Comparison of ENCODE assay signal across 9 mouse cellular contexts in genomic region chr5:30423572-30424244, GRCm38 (mm10). TPM values are rescaled to one million over a fixed set of nuclear protein-coding genes. Genes with fewer than 3 reads are reported as not detected.
DNase-seq lines count a peak whose midpoint lies in the region; ATAC-seq lines count a peak whose summit lies in the region.
"Had no signal": no experiment of that assay in that cellular context is flagged by ENCODE, and none has a peak within 500 bp of the region (broad histone marks: within the 10 kb centered on the region; RNA-seq: fewer than 3 reads in every experiment).

No protein-coding gene starts in this region.

- 42% methylated on average over 8 of the region's 8 CpGs for WGBS in forebrain, embryonic 10.5 days
- WGBS in forebrain, embryonic 12.5 days: 34% methylated on average over 8 of the region's 8 CpGs
- 14% methylated on average over 8 of the region's 8 CpGs for WGBS in kidney, embryonic 15.5 days

- H3K4me1 ChIP-seq in forebrain, embryonic 10.5 days: 0 out of 2 replicates have a peak, but pooled peaks cover 7% of the 10 kb centered on the region
- H3K4me1 ChIP-seq in forebrain, embryonic 12.5 days: no peaks in the 10 kb centered on the region
- H3K4me1 ChIP-seq in kidney, embryonic 15.5 days: peaks cover 4% of the 10 kb centered on the region; the same call in 1 of the 2 replicates

- no peak overlapping the region for H3K27ac ChIP-seq in forebrain, embryonic 10.5 days
- no peak overlapping the region for H3K27ac ChIP-seq in forebrain, embryonic 12.5 days
- H3K27ac ChIP-seq in kidney, embryonic 15.5 days: no peak overlapping the region
- H3K27ac ChIP-seq: macrophage had no signal

- no peak for ATAC-seq in forebrain, embryonic 12.5 days (ENCODE audit: low FRiP score)
- ATAC-seq in granulocyte monocyte progenitor cell, adult 5-6 weeks (replicated peaks; ENCODE audit: poor library complexity, severe bottlenecking): peak; percentile 46
- ATAC-seq in kidney, embryonic 15.5 days (replicated peaks; ENCODE audit: low FRiP score): 0 out of 2 replicates have a peak, but pooled peaks have one; percentile 54

- H3K36me3 ChIP-seq in forebrain, embryonic 10.5 days (replicated peaks): no peaks in the 10 kb centered on the region
- no peaks in the 10 kb centered on the region for H3K36me3 ChIP-seq in forebrain, embryonic 12.5 days (replicated peaks)
- no peaks in the 10 kb centered on the region for H3K36me3 ChIP-seq in kidney, embryonic 15.5 days
- H3K36me3 ChIP-seq in splenic B cell, adult 2 months (ENCODE audit: control insufficient read depth, insufficient read depth, low read length, poor library complexity, severe bottlenecking): no peaks in the 10 kb centered on the region

- H3K9ac ChIP-seq in forebrain, embryonic 12.5 days: no peak overlapping the region
- H3K9ac ChIP-seq in kidney, embryonic 15.5 days: no peak overlapping the region

- H3K4me3 ChIP-seq in forebrain, embryonic 10.5 days: no peak overlapping the region
- no peak overlapping the region for H3K4me3 ChIP-seq in forebrain, embryonic 12.5 days (replicated peaks)
- no peak overlapping the region for H3K4me3 ChIP-seq in kidney, embryonic 15.5 days (replicated peaks)

- DNase-seq in forebrain, embryonic 10.5 days (ENCODE audit: extremely low spot score, low spot score): peak; percentile 51
- peak; percentile 28 for DNase-seq in MEL-GATA-1-ER (ENCODE audit: extremely low read depth, low read depth)
- peak; percentile 38 for DNase-seq in cerebellum, adult 9-10 months
- DNase-seq in lung, postnatal 25 days (ENCODE audit: low spot score): peak; percentile 23
- peak; percentile 35 for DNase-seq in splenic B cell, adult 2 months (ENCODE audit: low read depth, low spot score)

- H3K27me3 ChIP-seq in forebrain, embryonic 10.5 days (ENCODE audit: poor library complexity, severe bottlenecking): no peaks in the 10 kb centered on the region
- H3K27me3 ChIP-seq in forebrain, embryonic 12.5 days: no peaks in the 10 kb centered on the region
- no peaks in the 10 kb centered on the region for H3K27me3 ChIP-seq in kidney, embryonic 15.5 days
- H3K27me3 ChIP-seq in splenic B cell, adult 2 months (ENCODE audit: control insufficient read depth, insufficient read depth, low read length, poor library complexity, severe bottlenecking): no peaks in the 10 kb centered on the region

- H3K4me2 ChIP-seq in forebrain, embryonic 12.5 days: no peak overlapping the region
- peak overlapping the region; percentile 32 for H3K4me2 ChIP-seq in kidney, embryonic 15.5 days

- no peaks in the 10 kb centered on the region for H3K9me3 ChIP-seq in forebrain, embryonic 10.5 days
- H3K9me3 ChIP-seq in forebrain, embryonic 12.5 days: no peaks in the 10 kb centered on the region
- no peaks in the 10 kb centered on the region for H3K9me3 ChIP-seq in kidney, embryonic 15.5 days (replicated peaks)

RNA-seq across cellular contexts. Expression of gene Otof, which starts 38.0 kb away (rescaled TPM):
- 0.06 and 0.12 TPM in 2 replicates for polyA plus RNA-seq in forebrain, embryonic 10.5 days (2016; fragmentation: Nextera tagmentation; extraction: Ambion mirVana)
- polyA plus RNA-seq in forebrain, embryonic 12.5 days (2016; fragmentation: Nextera tagmentation; extraction: Ambion mirVana): 0.19 and 0.23 TPM in 2 replicates
- total RNA-seq in granulocyte monocyte progenitor cell, adult 5-6 weeks (2014; fragmentation: Nextera tagmentation): not detected in 2 replicates
- not detected in 2 replicates for total RNA-seq in granulocyte monocyte progenitor cell, adult 5-6 weeks (2017)
- polyA plus RNA-seq in kidney, embryonic 15.5 days (2015; fragmentation: Nextera tagmentation; extraction: Ambion mirVana): 0.09 and 0.17 TPM in 2 replicates
- polyA plus RNA-seq: macrophage had no signal

RNA-seq across cellular contexts. Expression of gene 1700001C02Rik, which starts 42.1 kb away (rescaled TPM):
- not detected in 2 replicates for polyA plus RNA-seq in forebrain, embryonic 10.5 days (2016; fragmentation: Nextera tagmentation; extraction: Ambion mirVana)
- polyA plus RNA-seq in forebrain, embryonic 12.5 days (2016; fragmentation: Nextera tagmentation; extraction: Ambion mirVana): not detected in 2 replicates
- total RNA-seq in granulocyte monocyte progenitor cell, adult 5-6 weeks (2014; fragmentation: Nextera tagmentation): not detected in 2 replicates
- total RNA-seq in granulocyte monocyte progenitor cell, adult 5-6 weeks (2017): not detected in 2 replicates
- polyA plus RNA-seq in kidney, embryonic 15.5 days (2015; fragmentation: Nextera tagmentation; extraction: Ambion mirVana): not detected in 2 replicates
- polyA plus RNA-seq: macrophage had no signal
